Mouse (Mus musculus) cerebellum, postnatal 14 days (tissue): Measurements from ENCODE around the gene Qrich1.
"Not testable (repeated sequence)": the region's sequence is repeated elsewhere in the genome, so short reads cannot be mapped to it uniquely, and the experiment has no call there.

Experiments used
- DNase-seq, 2 experiments: peaks; one replicate each; pipeline ENCODE4 v3.0.0; 2021; ENCODE audit warnings: mixed read lengths in 2 of 2

Gene Qrich1

GRCm38 (mm10) chr9:108589229-108589628, 72.6 kb downstream of the Qrich1 start:
- peak; percentile 28 to 49 for DNase-seq

GRCm38 (mm10) chr9:108591462-108591861, 74.9 kb downstream of the Qrich1 start:
- DNase-seq, result peak; percentile 74 to 77

- DNase-seq, result no peak
Observed at GRCm38 (mm10) chr9:108594354-108594753, 77.7 kb downstream of the Qrich1 start.

- peak; percentile 80 to 83 for DNase-seq
Observed at GRCm38 (mm10) chr9:108596998-108597764, 80.6 kb downstream of the Qrich1 start, which contains the start of gene P4htm. P4htm (minus strand) TSS chr9:108597667.

- DNase-seq, result no peak
Observed at GRCm38 (mm10) chr9:108599021-108599566, 82.5 kb downstream of the Qrich1 start.

DNA sequence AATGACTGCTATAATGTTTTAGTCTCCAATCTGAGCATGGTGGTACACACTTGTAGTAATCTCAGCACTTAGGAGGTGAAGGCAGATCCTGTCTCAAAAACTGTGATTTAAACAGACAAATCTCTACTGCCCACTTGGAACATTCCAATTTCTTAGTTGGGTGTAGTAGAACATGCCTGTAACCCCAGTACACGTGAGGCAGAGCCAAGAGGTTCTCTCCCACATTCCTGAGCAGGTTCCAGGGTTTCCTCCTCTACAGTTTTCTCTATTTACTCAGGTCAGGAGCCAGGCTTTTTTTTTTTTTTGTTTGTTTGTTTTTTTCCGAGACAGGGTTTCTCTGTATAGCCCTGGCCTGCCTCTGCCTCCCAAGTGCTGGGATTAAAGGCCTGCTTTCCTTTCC, 83.4 kb downstream of the Qrich1 start:
- no peak for DNase-seq

DNA sequence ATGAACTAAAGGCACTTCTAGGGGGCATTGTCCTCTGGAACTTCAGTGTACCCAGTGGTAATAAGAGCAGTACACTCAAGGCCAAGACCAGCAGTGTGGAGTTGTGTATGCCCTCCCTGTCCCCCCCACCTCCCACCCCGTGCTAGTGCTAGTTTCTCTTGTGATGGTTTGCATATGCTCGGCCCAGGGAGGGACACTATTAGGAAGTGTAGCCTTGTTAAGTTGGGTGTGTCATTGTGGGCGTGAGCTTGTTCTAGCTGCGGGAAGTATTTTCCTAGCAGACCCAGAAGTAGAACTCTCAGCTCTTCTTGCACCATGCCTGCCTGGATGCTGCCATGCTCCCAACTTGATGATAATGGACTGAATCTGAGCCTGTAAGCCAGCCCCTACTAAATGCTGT, 85.4 kb downstream of the Qrich1 start:
- no peak for DNase-seq

GRCm38 (mm10) chr9:108607929-108608328, 91.3 kb downstream of the Qrich1 start:
- not testable (repeated sequence) for DNase-seq

GRCm38 (mm10) chr9:108608889-108609288, 92.3 kb downstream of the Qrich1 start:
- DNase-seq, result no peak
